Mouse (Mus musculus) MEL (cell line): Measurements from ENCODE around the gene Cblb. TPM values are rescaled to one million over a fixed set of nuclear protein-coding genes. Genes with fewer than 3 reads are reported as not detected.

Experiments
- DNase-seq: peaks from one replicate; pipeline ENCODE4 v3.0.0; 2011; ENCODE audit warnings: low read depth, low spot score
- H3K27ac ChIP-seq: 2 replicates; pipeline ENCODE4 v1.5.1; 2012; ENCODE audit warnings: low read depth, mild to moderate bottlenecking, control low read depth, low read length, moderate library complexity; ENCODE audit not compliant: control insufficient read depth
- H3K27me3 ChIP-seq, 2 experiments: fragments of 150-350 bp in 1 of 2; sonication (generic) in 1 of 2; 2 replicates each; pipeline ENCODE4 v1.6.1; 2012; ENCODE audit warnings: low read length in 2 of 2, mild to moderate bottlenecking in 2 of 2, improper control_type of control experiment in 1 of 2, moderate library complexity in 1 of 2; ENCODE audit not compliant: insufficient read depth in 2 of 2, control insufficient read depth in 1 of 2
- H3K36me3 ChIP-seq, 2 experiments: 2 replicates each; pipeline ENCODE4 v1.6.1; 2012 to 2014; ENCODE audit warnings: low read length in 2 of 2, improper control_type of control experiment in 1 of 2, inconsistent platforms in 1 of 2, mild to moderate bottlenecking in 1 of 2; ENCODE audit not compliant: insufficient read depth in 2 of 2, control insufficient read depth in 1 of 2
- H3K4me1 ChIP-seq, 2 experiments: fragments of 150-350 bp in 1 of 2; sonication (generic) in 1 of 2; 2 replicates each; pipeline ENCODE4 v1.6.1; 2012; ENCODE audit warnings: low read length in 2 of 2, improper control_type of control experiment in 1 of 2, mild to moderate bottlenecking in 1 of 2; ENCODE audit not compliant: insufficient read depth in 2 of 2, control insufficient read depth in 1 of 2
- H3K4me3 ChIP-seq, 2 experiments: fragments of 150-350 bp in 1 of 2; sonication (generic) in 1 of 2; 2 replicates each; pipeline ENCODE4 v1.5.1; 2012; ENCODE audit warnings: low read depth in 2 of 2, low read length in 2 of 2, mild to moderate bottlenecking in 2 of 2, moderate library complexity in 2 of 2, control low read depth in 1 of 2, improper control_type of control experiment in 1 of 2; ENCODE audit not compliant: control insufficient read depth in 1 of 2, insufficient read depth in 1 of 2
- H3K79me2 ChIP-seq: 2 replicates; pipeline ENCODE4 v1.6.1; 2012; ENCODE audit warnings: mild to moderate bottlenecking, low read length, moderate library complexity; ENCODE audit not compliant: control insufficient read depth, poor library complexity, insufficient read depth
- H3K9ac ChIP-seq: 2 replicates; pipeline ENCODE4 v1.6.1; 2012; ENCODE audit warnings: low read depth, mild to moderate bottlenecking, control low read depth, low read length, moderate library complexity; ENCODE audit not compliant: control insufficient read depth, poor library complexity, severe bottlenecking
- H3K9me3 ChIP-seq: fragments of 150-350 bp; sonication (generic); replicated peaks from 2 replicates; pipeline ENCODE4 v1.6.1; 2012; ENCODE audit warnings: mild to moderate bottlenecking, low read length, improper control_type of control experiment, moderate library complexity; ENCODE audit not compliant: insufficient read depth
- CHD1 ChIP-seq: IDR thresholded peaks from 2 replicates; pipeline ENCODE4 v1.6.1; 2012; ENCODE audit warnings: low read depth, mild to moderate bottlenecking, inconsistent platforms, low read length, improper control_type of control experiment
- CTCF ChIP-seq, 3 experiments: IDR thresholded peaks in 2 of 3; conservative IDR thresholded peaks in 1 of 3; 2 replicates each; pipeline ENCODE4 v1.5.1; 2011 to 2012; ENCODE audit warnings: low read length in 3 of 3, low read depth in 2 of 3, mild to moderate bottlenecking in 2 of 3, improper control_type of control experiment in 1 of 3, inconsistent platforms in 1 of 3, mixed read lengths in 1 of 3, moderate library complexity in 1 of 3; ENCODE audit not compliant: control insufficient read depth in 1 of 3, insufficient read depth in 1 of 3, poor library complexity in 1 of 3, severe bottlenecking in 1 of 3
- E2F4 ChIP-seq: IDR thresholded peaks from 2 replicates; pipeline ENCODE4 v1.6.1; 2011; ENCODE audit warnings: low read depth, low read length, improper control_type of control experiment, borderline replicate concordance
- GATA1 ChIP-seq: IDR thresholded peaks from 2 replicates; pipeline ENCODE4 v1.6.1; 2011; ENCODE audit warnings: low read depth, low read length, improper control_type of control experiment
- JUND ChIP-seq: IDR thresholded peaks from 2 replicates; pipeline ENCODE4 v1.6.1; 2011; ENCODE audit warnings: low read depth, mild to moderate bottlenecking, improper control_type of control experiment, low read length
- MAX ChIP-seq: IDR thresholded peaks from 2 replicates; pipeline ENCODE4 v1.6.1; 2011; ENCODE audit warnings: low read length, improper control_type of control experiment
- MAZ ChIP-seq: IDR thresholded peaks from 2 replicates; pipeline ENCODE4 v1.6.1; 2012; ENCODE audit warnings: low read depth, mild to moderate bottlenecking, inconsistent platforms, low read length, improper control_type of control experiment
- MEF2A ChIP-seq: IDR thresholded peaks from 2 replicates; pipeline ENCODE4 v1.6.1; 2014; ENCODE audit warnings: low read depth, mild to moderate bottlenecking, inconsistent platforms, low read length, improper control_type of control experiment; ENCODE audit not compliant: poor library complexity, insufficient replicate concordance, severe bottlenecking; ENCODE audit errors: extremely low read depth
- MXI1 ChIP-seq: IDR thresholded peaks from 2 replicates; pipeline ENCODE4 v1.6.1; 2011; ENCODE audit warnings: mild to moderate bottlenecking, low read depth, low read length, improper control_type of control experiment
- MYB ChIP-seq: IDR thresholded peaks from 2 replicates; pipeline ENCODE4 v1.6.1; 2011; ENCODE audit warnings: mild to moderate bottlenecking, low read depth, low read length, improper control_type of control experiment
- MYC ChIP-seq: IDR thresholded peaks from 2 replicates; pipeline ENCODE4 v1.6.1; 2011; ENCODE audit warnings: low read depth, mild to moderate bottlenecking, low read length, improper control_type of control experiment, moderate library complexity
- NELFE ChIP-seq: IDR thresholded peaks from 2 replicates; pipeline ENCODE4 v1.6.1; 2011; ENCODE audit warnings: low read depth, low read length, improper control_type of control experiment
- POLR2AphosphoS2 ChIP-seq: IDR thresholded peaks from 2 replicates; pipeline ENCODE4 v1.6.1; 2011; ENCODE audit warnings: low read length, improper control_type of control experiment
- POLR2AphosphoS5 ChIP-seq: IDR thresholded peaks from 2 replicates; pipeline ENCODE4 v1.6.1; 2012; ENCODE audit warnings: low read depth, borderline replicate concordance, mild to moderate bottlenecking, inconsistent platforms, low read length, moderate library complexity, mixed read lengths
- RCOR1 ChIP-seq: IDR thresholded peaks from 2 replicates; pipeline ENCODE4 v1.6.1; 2012; ENCODE audit warnings: low read depth, mild to moderate bottlenecking, inconsistent platforms, low read length, improper control_type of control experiment
- SMC3 ChIP-seq: IDR thresholded peaks from 2 replicates; pipeline ENCODE4 v1.6.1; 2011; ENCODE audit warnings: low read depth, low read length, improper control_type of control experiment
- TBP ChIP-seq: IDR thresholded peaks from 2 replicates; pipeline ENCODE4 v1.8.0; 2011; ENCODE audit warnings: low read depth, low read length, improper control_type of control experiment
- UBTF ChIP-seq: IDR thresholded peaks from 2 replicates; pipeline ENCODE4 v1.6.1; 2012; ENCODE audit warnings: low read depth, mild to moderate bottlenecking, inconsistent platforms, low read length, improper control_type of control experiment, moderate library complexity, borderline replicate concordance; ENCODE audit not compliant: insufficient read depth
- USF1 ChIP-seq: IDR thresholded peaks from 2 replicates; pipeline ENCODE4 v1.6.1; 2014; ENCODE audit warnings: low read depth, mild to moderate bottlenecking, inconsistent platforms, low read length, improper control_type of control experiment, moderate library complexity
- USF2 ChIP-seq, 2 experiments: IDR thresholded peaks; 2 replicates each; pipeline ENCODE4 v1.6.1; 2011 to 2012; ENCODE audit warnings: improper control_type of control experiment in 2 of 2, low read length in 2 of 2, borderline replicate concordance in 1 of 2, inconsistent platforms in 1 of 2, low read depth in 1 of 2, mild to moderate bottlenecking in 1 of 2; ENCODE audit not compliant: insufficient read depth in 1 of 2
- ZC3H11A ChIP-seq: IDR thresholded peaks from 2 replicates; pipeline ENCODE4 v1.6.1; 2012; ENCODE audit warnings: low read depth, mild to moderate bottlenecking, inconsistent platforms, low read length, improper control_type of control experiment
- ZKSCAN1 ChIP-seq: IDR thresholded peaks from 2 replicates; pipeline ENCODE4 v1.6.1; 2012; ENCODE audit warnings: low read depth, mild to moderate bottlenecking, inconsistent platforms, low read length, improper control_type of control experiment, moderate library complexity
- ZMIZ1 ChIP-seq: IDR thresholded peaks from 2 replicates; pipeline ENCODE4 v1.6.1; 2012; ENCODE audit warnings: low read depth, mild to moderate bottlenecking, inconsistent platforms, low read length, improper control_type of control experiment, moderate library complexity
- ZNF384 ChIP-seq: IDR thresholded peaks from 2 replicates; pipeline ENCODE4 v1.6.1; 2012; ENCODE audit warnings: low read depth, mild to moderate bottlenecking, inconsistent platforms, low read length, improper control_type of control experiment
- polyA plus RNA-seq, 2 experiments: library from polyadenylated mRNA; stranded (reverse) in 1 of 2; unstranded in 1 of 2; fragments of >175 nt in 1 of 2; fragments of >200 nt in 1 of 2; gene quantifications; 2 replicates each; pipeline versions ENCODE4 v1.2.1 to v1.2.4; 2012; ENCODE audit warnings: low replicate concordance in 2 of 2, low read depth in 1 of 2; ENCODE audit not compliant: insufficient read length in 2 of 2, insufficient read depth in 1 of 2, missing spikeins in 1 of 2
- total RNA-seq: library from RNA; depleted of rRNA; stranded (reverse); fragments of 300-350 nt; gene quantifications from 2 replicates; pipeline ENCODE4 v1.2.3, GENCODE M21; 2012

Gene Cblb
- total and polyA plus RNA-seq, 3 experiments: 1.5 to 5.7 TPM; not detected in 1

DNA sequence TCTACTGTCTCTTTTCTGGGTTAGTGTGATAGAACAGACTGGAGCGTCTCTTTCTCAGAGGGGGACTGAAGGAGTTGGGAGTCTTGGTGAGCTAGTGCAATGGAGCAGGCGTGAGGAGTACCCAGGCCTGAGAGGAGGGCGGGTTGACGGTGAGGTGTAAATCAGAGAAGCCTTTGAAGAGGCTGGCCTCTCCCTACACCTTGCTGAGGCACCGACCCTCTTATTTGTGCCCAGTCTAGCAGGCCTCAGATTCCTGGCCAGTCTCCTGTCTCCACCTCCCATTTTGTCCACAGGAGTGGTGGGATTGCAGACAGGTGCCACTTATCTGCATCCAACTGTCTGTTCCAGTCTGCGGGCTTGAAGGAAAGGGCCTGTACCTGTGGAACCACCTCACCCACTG lies 117.0 kb downstream of the Cblb start:
- Histone ChIP-seq H3K27ac (no peak overlapping the region), H3K9ac (no peak overlapping the region), H3K79me2 (no peaks in the 10 kb centered on the region), H3K9me3 (no peaks in the 10 kb centered on the region), H3K4me1 (peaks cover 8 to 12% of the 10 kb centered on the region in 2 experiments), H3K27me3 (no peaks in the 10 kb centered on the region), H3K36me3 (peaks cover 0 to 16% of the 10 kb centered on the region in 2 experiments; a peak in 2 of 4 replicates), H3K4me3 (no peak overlapping the region)
- TF ChIP-seq MYB (no peak), USF2 (IDR thresholded peaks at IDR 0.05; ENCODE audit: borderline replicate concordance in 1 of 2, insufficient read depth in 1 of 2, low read depth in 1 of 2, low read length in 2 of 2) (no peak), SMC3 (no peak), ZNF384 (no peak), POLR2AphosphoS2 (no peak), ZC3H11A (no peak), E2F4 (no peak), RCOR1 (no peak), MEF2A (no peak)
- no peak for DNase-seq

GRCm38 (mm10) chr16:52149135-52149769 lies 118.2 kb downstream of the Cblb start:
- Histone ChIP-seq H3K4me1 (peaks cover 7 to 9% of the 10 kb centered on the region in 2 experiments), H3K9me3 (no peaks in the 10 kb centered on the region), H3K79me2 (no peaks in the 10 kb centered on the region), H3K9ac (no peak overlapping the region), H3K27me3 (no peaks in the 10 kb centered on the region), H3K36me3 (peaks cover 0 to 14% of the 10 kb centered on the region in 2 experiments; a peak in 3 of 4 replicates), H3K4me3 (no peak overlapping the region), H3K27ac (no peak overlapping the region)
- DNase-seq: no peak
- TF ChIP-seq POLR2AphosphoS5: no peak
- no peak for TF ChIP-seq MXI1
- TF ChIP-seq ZC3H11A: no peak
- TF ChIP-seq POLR2AphosphoS2: no peak
- no peak for TF ChIP-seq USF2 (IDR thresholded peaks at IDR 0.05; ENCODE audit: borderline replicate concordance in 1 of 2, insufficient read depth in 1 of 2, low read depth in 1 of 2, low read length in 2 of 2)
- TF ChIP-seq MAZ: no peak
- TF ChIP-seq JUND: no peak
- no peak for TF ChIP-seq GATA1
- no peak for TF ChIP-seq CTCF (IDR thresholded peaks at IDR 0.05 in 2 of 3, conservative IDR thresholded peaks at IDR 0.05 in 1 of 3; ENCODE audit: control insufficient read depth in 1 of 3, insufficient read depth in 1 of 3, low read depth in 2 of 3, low read length in 3 of 3, poor library complexity in 1 of 3, severe bottlenecking in 1 of 3)
- TF ChIP-seq ZKSCAN1: no peak
- TF ChIP-seq TBP: no peak
- no peak for TF ChIP-seq MYC
- TF ChIP-seq E2F4: no peak
- no peak for TF ChIP-seq MAX
- no peak for TF ChIP-seq SMC3
- TF ChIP-seq ZMIZ1: no peak
- TF ChIP-seq CHD1: no peak
- TF ChIP-seq NELFE: no peak
- no peak for TF ChIP-seq UBTF
- no peak for TF ChIP-seq USF1
